Mouse (Mus musculus) limb, embryonic 15.5 days (tissue): ENCODE data around the gene Caln1. TPM values are rescaled to one million over a fixed set of nuclear protein-coding genes. Genes with fewer than 3 reads are reported as not detected.

Experiments
- ATAC-seq: fragments of 200-750 bp; cut with Nextera tagmentation; 2 replicates; pipeline ENCODE4 v1.8.0; 2017; ENCODE audit warnings: low read depth, moderate TSS enrichment; ENCODE audit not compliant: insufficient number of reproducible peaks, low FRiP score, low TSS enrichment
- H3K27ac ChIP-seq: fragments of 300-500 bp; sonication (generic); 2 replicates; pipeline ENCODE4 v1.5.1; 2015; ENCODE audit warnings: moderate library complexity, mild to moderate bottlenecking, inconsistent platforms
- H3K27me3 ChIP-seq: fragments of 300-500 bp; sonication (generic); 2 replicates; pipeline ENCODE4 v1.6.1; 2015; ENCODE audit warnings: inconsistent platforms
- H3K36me3 ChIP-seq: fragments of 300-500 bp; sonication (generic); 2 replicates; pipeline ENCODE4 v1.6.1; 2015; ENCODE audit warnings: inconsistent platforms
- H3K4me1 ChIP-seq: fragments of 300-500 bp; sonication (generic); 2 replicates; pipeline ENCODE4 v1.6.1; 2015; ENCODE audit warnings: inconsistent platforms
- H3K4me2 ChIP-seq: fragments of 300-500 bp; sonication (generic); 2 replicates; pipeline ENCODE4 v1.6.1; 2015; ENCODE audit warnings: mild to moderate bottlenecking, inconsistent platforms
- H3K4me3 ChIP-seq: fragments of 300-500 bp; sonication (generic); 2 replicates; pipeline ENCODE4 v1.5.1; 2015; ENCODE audit warnings: mild to moderate bottlenecking, inconsistent platforms
- H3K9ac ChIP-seq: fragments of 300-500 bp; sonication (generic); 2 replicates; pipeline ENCODE4 v1.6.1; 2015; ENCODE audit warnings: inconsistent platforms
- H3K9me3 ChIP-seq: fragments of 300-500 bp; sonication (generic); 2 replicates; pipeline ENCODE4 v1.6.1; 2016; ENCODE audit warnings: inconsistent platforms
- WGBS: fragments of 180-500 bp; shearing (Covaris S2); methylation state at CpG from one replicate; pipeline ENCODE4 v1.1.7; 2015; 5-methylcytosine and 5-hydroxymethylcytosine counted together
- polyA plus RNA-seq: library from polyadenylated mRNA; unstranded; fragments of >200 nt; fragmentation: Nextera tagmentation; extraction: Ambion mirVana; gene quantifications from 2 replicates; pipeline ENCODE4 v1.2.1, GENCODE M21; 2015

Gene Caln1
- polyA plus RNA-seq, 1 experiment from 2014 or later = 2.1 TPM

- Histone ChIP-seq H3K36me3 (no peaks in the 10 kb centered on the region), H3K27me3 (no peaks in the 10 kb centered on the region), H3K4me3 (no peak overlapping the region), H3K9ac (no peak overlapping the region), H3K27ac (no peak overlapping the region), H3K4me1 (no peaks in the 10 kb centered on the region), H3K4me2 (no peak overlapping the region), H3K9me3 (no peaks in the 10 kb centered on the region)
- ATAC-seq = no peak
- WGBS = 69% methylated on average over 6 of the region's 6 CpGs
Observed at GRCm38 (mm10) chr5:130706202-130706855, 337.1 kb downstream of the Caln1 start.

- no peak overlapping the region for H3K4me3 ChIP-seq
- no peak overlapping the region for H3K4me2 ChIP-seq
- WGBS = 80% methylated on average over 3 of the region's 3 CpGs
- ATAC-seq = no peak
- H3K27ac ChIP-seq = no peak overlapping the region
- no peaks in the 10 kb centered on the region for H3K9me3 ChIP-seq
- no peak overlapping the region for H3K9ac ChIP-seq
- no peaks in the 10 kb centered on the region for H3K27me3 ChIP-seq
- no peaks in the 10 kb centered on the region for H3K36me3 ChIP-seq
- no peaks in the 10 kb centered on the region for H3K4me1 ChIP-seq
Observed at GRCm38 (mm10) chr5:130707755-130708154, 338.5 kb downstream of the Caln1 start.

- ATAC-seq = no peak
- no peaks in the 10 kb centered on the region for H3K27me3 ChIP-seq
- WGBS = 67% methylated on average over 4 of the region's 4 CpGs
- no peaks in the 10 kb centered on the region for H3K36me3 ChIP-seq
- no peaks in the 10 kb centered on the region for H3K9me3 ChIP-seq
- H3K27ac ChIP-seq = no peak overlapping the region
- H3K4me1 ChIP-seq = no peaks in the 10 kb centered on the region
- H3K9ac ChIP-seq = no peak overlapping the region
- no peak overlapping the region for H3K4me3 ChIP-seq
- H3K4me2 ChIP-seq = no peak overlapping the region
Observed at GRCm38 (mm10) chr5:130708616-130709015, 339.4 kb downstream of the Caln1 start.

- WGBS = 92% methylated on average over 2 of the region's 2 CpGs
- Histone ChIP-seq H3K4me2 (no peak overlapping the region), H3K36me3 (no peaks in the 10 kb centered on the region), H3K9ac (no peak overlapping the region), H3K27ac (no peak overlapping the region), H3K4me1 (no peaks in the 10 kb centered on the region), H3K27me3 (no peaks in the 10 kb centered on the region), H3K4me3 (no peak overlapping the region), H3K9me3 (no peaks in the 10 kb centered on the region)
- ATAC-seq = no peak
Observed at GRCm38 (mm10) chr5:130711643-130712042, 342.4 kb downstream of the Caln1 start.

GRCm38 (mm10) chr5:130712281-130712680, 343.0 kb downstream of the Caln1 start:
- Histone ChIP-seq H3K9ac (no peak overlapping the region), H3K4me1 (no peaks in the 10 kb centered on the region), H3K27ac (no peak overlapping the region), H3K36me3 (no peaks in the 10 kb centered on the region), H3K27me3 (no peaks in the 10 kb centered on the region), H3K4me2 (no peak overlapping the region), H3K9me3 (no peaks in the 10 kb centered on the region), H3K4me3 (no peak overlapping the region)
- no peak for ATAC-seq
- WGBS = 74% methylated on average over 1 of the region's 1 CpGs

- Histone ChIP-seq H3K27me3 (no peaks in the 10 kb centered on the region), H3K9me3 (no peaks in the 10 kb centered on the region), H3K9ac (no peak overlapping the region), H3K36me3 (no peaks in the 10 kb centered on the region), H3K4me1 (no peaks in the 10 kb centered on the region), H3K4me3 (no peak overlapping the region), H3K27ac (no peak overlapping the region), H3K4me2 (no peak overlapping the region)
- 73% methylated on average over 4 of the region's 4 CpGs for WGBS
- no peak for ATAC-seq
Observed at GRCm38 (mm10) chr5:130715181-130715580, 345.9 kb downstream of the Caln1 start.

GRCm38 (mm10) chr5:130718385-130718784, 349.1 kb downstream of the Caln1 start:
- no peak for ATAC-seq
- Histone ChIP-seq H3K9me3 (no peaks in the 10 kb centered on the region), H3K27ac (no peak overlapping the region), H3K4me1 (no peaks in the 10 kb centered on the region), H3K36me3 (no peaks in the 10 kb centered on the region), H3K9ac (no peak overlapping the region), H3K4me2 (no peak overlapping the region), H3K4me3 (no peak overlapping the region), H3K27me3 (no peaks in the 10 kb centered on the region)
- 65% methylated on average over 9 of the region's 9 CpGs for WGBS

- no peaks in the 10 kb centered on the region for H3K9me3 ChIP-seq
- H3K4me1 ChIP-seq = no peaks in the 10 kb centered on the region
- 68% methylated on average over 13 of the region's 13 CpGs for WGBS
- H3K4me2 ChIP-seq = no peak overlapping the region
- no peak overlapping the region for H3K27ac ChIP-seq
- H3K36me3 ChIP-seq = no peaks in the 10 kb centered on the region
- no peak overlapping the region for H3K9ac ChIP-seq
- no peaks in the 10 kb centered on the region for H3K27me3 ChIP-seq
- H3K4me3 ChIP-seq = no peak overlapping the region
- ATAC-seq = no peak
Observed at GRCm38 (mm10) chr5:130742171-130742570, 372.9 kb downstream of the Caln1 start.

GRCm38 (mm10) chr5:130757517-130757916, 388.3 kb downstream of the Caln1 start:
- H3K27me3 ChIP-seq = no peaks in the 10 kb centered on the region
- no peaks in the 10 kb centered on the region for H3K4me1 ChIP-seq
- H3K4me2 ChIP-seq = no peak overlapping the region
- ATAC-seq = no peak
- no peaks in the 10 kb centered on the region for H3K9me3 ChIP-seq
- 85% methylated on average over 3 of the region's 3 CpGs for WGBS
- H3K9ac ChIP-seq = no peak overlapping the region
- H3K27ac ChIP-seq = no peak overlapping the region
- no peak overlapping the region for H3K4me3 ChIP-seq
- H3K36me3 ChIP-seq = no peaks in the 10 kb centered on the region

- no peak overlapping the region for H3K27ac ChIP-seq
- no peaks in the 10 kb centered on the region for H3K9me3 ChIP-seq
- 84% methylated on average over 6 of the region's 6 CpGs for WGBS
- no peak overlapping the region for H3K9ac ChIP-seq
- H3K4me2 ChIP-seq = no peak overlapping the region
- H3K4me3 ChIP-seq = no peak overlapping the region
- H3K27me3 ChIP-seq = no peaks in the 10 kb centered on the region
- H3K36me3 ChIP-seq = no peaks in the 10 kb centered on the region
- no peaks in the 10 kb centered on the region for H3K4me1 ChIP-seq
- ATAC-seq = no peak
Observed at GRCm38 (mm10) chr5:130765784-130766183, 396.5 kb downstream of the Caln1 start.

- Histone ChIP-seq H3K27ac (no peak overlapping the region), H3K27me3 (no peaks in the 10 kb centered on the region), H3K9ac (no peak overlapping the region), H3K36me3 (no peaks in the 10 kb centered on the region), H3K9me3 (no peaks in the 10 kb centered on the region), H3K4me1 (no peaks in the 10 kb centered on the region), H3K4me3 (no peak overlapping the region), H3K4me2 (no peak overlapping the region)
- no peak for ATAC-seq
- WGBS = 82% methylated on average over 5 of the region's 5 CpGs
Observed at GRCm38 (mm10) chr5:130771061-130771741, 401.9 kb downstream of the Caln1 start.

GRCm38 (mm10) chr5:130772491-130772890, 403.2 kb downstream of the Caln1 start:
- Histone ChIP-seq H3K9ac (no peak overlapping the region), H3K36me3 (no peaks in the 10 kb centered on the region), H3K9me3 (no peaks in the 10 kb centered on the region), H3K4me3 (no peak overlapping the region), H3K4me1 (no peaks in the 10 kb centered on the region), H3K4me2 (no peak overlapping the region), H3K27me3 (no peaks in the 10 kb centered on the region), H3K27ac (no peak overlapping the region)
- no peak for ATAC-seq
- WGBS = 86% methylated on average over 6 of the region's 6 CpGs
